8 mouse cellular contexts compared by ENCODE assay signal in genomic region chr13:43559711-43560457, GRCm38 (mm10). TPM values are rescaled to one million over a fixed set of nuclear protein-coding genes. Genes with fewer than 3 reads are reported as not detected.
DNase-seq lines count a peak whose midpoint lies in the region; ATAC-seq and TF ChIP-seq lines count a peak whose summit lies in the region.

Gene Mcur1, minus strand, starts transcription at chr13:43560191.

- TF ChIP-seq POLR2A in brain, embryonic 14.5 days (IDR thresholded peaks at IDR 0.05; ENCODE audit: borderline replicate concordance, extremely low read depth, insufficient read depth, insufficient read length, poor library complexity, severe bottlenecking): peak; percentile 93
- peak; percentile 69 for TF ChIP-seq POLR2A in liver, adult 2 months (IDR thresholded peaks at IDR 0.05; ENCODE audit: extremely low read depth, insufficient read depth, low read length)

- H3K27ac ChIP-seq in heart, embryonic 11.5 days (ENCODE audit: low read depth, low read length): peak within 1 kb of the TSS; percentile 91
- H3K27ac ChIP-seq in kidney, embryonic 15.5 days: peak within 1 kb of the TSS; percentile 98
- peak within 1 kb of the TSS; percentile 94 for H3K27ac ChIP-seq in liver, adult 2 months (replicated peaks; ENCODE audit: insufficient read depth, low read depth, low read length)

- H3K4me3 ChIP-seq in erythroblast, embryonic 14.5 days (replicated peaks): peak within 1 kb of the TSS; percentile 87
- H3K4me3 ChIP-seq in heart, embryonic 11.5 days (ENCODE audit: low read depth, low read length): peak within 1 kb of the TSS; percentile 80
- H3K4me3 ChIP-seq in kidney, embryonic 15.5 days (replicated peaks): peak within 1 kb of the TSS; percentile 86
- peak within 1 kb of the TSS; percentile 72 for H3K4me3 ChIP-seq in liver, adult 2 months (ENCODE audit: insufficient read depth, low read depth, low read length)

- peak within 1 kb of the TSS; percentile 82 for H3K9ac ChIP-seq in heart, embryonic 11.5 days (ENCODE audit: low read depth, low read length)
- peak within 1 kb of the TSS; percentile 79 for H3K9ac ChIP-seq in kidney, embryonic 15.5 days
- peak within 1 kb of the TSS; percentile 93 for H3K9ac ChIP-seq in liver, adult 2 months (ENCODE audit: low read depth, low read length)

- no peaks in the 10 kb centered on the region for H3K9me3 ChIP-seq in erythroblast, embryonic 14.5 days (ENCODE audit: control insufficient read depth, low read length)
- no peaks in the 10 kb centered on the region for H3K9me3 ChIP-seq in heart, embryonic 11.5 days (replicated peaks; ENCODE audit: control insufficient read depth, low read length)
- no peaks in the 10 kb centered on the region for H3K9me3 ChIP-seq in kidney, embryonic 15.5 days (replicated peaks)

- under 1% methylated on average over 77 of the region's 100 CpGs for WGBS in heart, embryonic 11.5 days (ENCODE audit: insufficient replicate concordance)
- under 1% methylated on average over 97 of the region's 100 CpGs for WGBS in kidney, embryonic 15.5 days
- WGBS in liver, adult 2 months: under 1% methylated on average over 95 of the region's 100 CpGs

- peak; percentile 95 for DNase-seq in CD4-positive, CD25-positive, alpha-beta regulatory T cell, adult 2 months (ENCODE audit: low read depth, low spot score)
- DNase-seq in brain, embryonic 14.5 days (ENCODE audit: low read depth): peak; percentile 92
- DNase-seq in liver, adult 2 months (ENCODE audit: extremely low read depth, low read depth, low spot score): peak; percentile 91
- peak; percentile 92 to 94 for DNase-seq in spleen, postnatal 36 days (ENCODE audit: low spot score in 2 of 2)

- H3K36me3 ChIP-seq in erythroblast, embryonic 14.5 days (ENCODE audit: control insufficient read depth): peaks cover 4% of the 10 kb centered on the region
- no peaks in the 10 kb centered on the region for H3K36me3 ChIP-seq in heart, embryonic 11.5 days (ENCODE audit: control insufficient read depth, insufficient read depth, low read length)
- H3K36me3 ChIP-seq in kidney, embryonic 15.5 days: peaks cover 7% of the 10 kb centered on the region
- H3K36me3 ChIP-seq in liver, adult 2 months (ENCODE audit: control insufficient read depth, insufficient read depth, low read length): no peaks in the 10 kb centered on the region

- H3K4me1 ChIP-seq in erythroblast, embryonic 14.5 days (ENCODE audit: control insufficient read depth): peaks cover 44% of the 10 kb centered on the region
- peaks cover 12% of the 10 kb centered on the region; the same call in 1 of the 2 replicates for H3K4me1 ChIP-seq in heart, embryonic 11.5 days (ENCODE audit: control insufficient read depth, insufficient read depth, low read length)
- H3K4me1 ChIP-seq in kidney, embryonic 15.5 days: peaks cover 24% of the 10 kb centered on the region
- peaks cover 7% of the 10 kb centered on the region; the same call in 1 of the 2 replicates for H3K4me1 ChIP-seq in liver, adult 2 months (ENCODE audit: control insufficient read depth, insufficient read depth, low read length)

- ATAC-seq in heart, embryonic 11.5 days (replicated peaks; ENCODE audit: insufficient number of reproducible peaks, low FRiP score, low TSS enrichment): peak; percentile 97
- ATAC-seq in kidney, embryonic 15.5 days (replicated peaks; ENCODE audit: low FRiP score): peak; percentile 98
- peak; percentile 90 for ATAC-seq in monocyte, adult 5-6 weeks (replicated peaks; ENCODE audit: insufficient number of reproducible peaks, low FRiP score, low TSS enrichment, poor library complexity, severe bottlenecking)

- no peak for TF ChIP-seq CTCF in brain, embryonic 14.5 days (IDR thresholded peaks at IDR 0.05; ENCODE audit: borderline replicate concordance, extremely low read depth, insufficient read depth, insufficient read length)
- no peak for TF ChIP-seq CTCF in liver, adult 2 months (IDR thresholded peaks at IDR 0.05; ENCODE audit: low read depth, low read length)

- H3K79me2 ChIP-seq in liver, adult 2 months (ENCODE audit: control insufficient read depth, insufficient read depth, low read length): peaks cover 19% of the 10 kb centered on the region; the same call in 1 of the 2 replicates

- peak within 1 kb of the TSS; percentile 87 for H3K4me2 ChIP-seq in heart, embryonic 11.5 days
- peak within 1 kb of the TSS; percentile 90 for H3K4me2 ChIP-seq in kidney, embryonic 15.5 days

- peaks cover 14% of the 10 kb centered on the region for H3K27me3 ChIP-seq in erythroblast, embryonic 14.5 days (ENCODE audit: control insufficient read depth)
- H3K27me3 ChIP-seq in heart, embryonic 11.5 days (ENCODE audit: control insufficient read depth, insufficient read depth, low read length): no peaks in the 10 kb centered on the region
- H3K27me3 ChIP-seq in kidney, embryonic 15.5 days: no peaks in the 10 kb centered on the region
- no peaks in the 10 kb centered on the region for H3K27me3 ChIP-seq in liver, adult 2 months (ENCODE audit: control insufficient read depth, insufficient read depth, low read length)

RNA-seq across cellular contexts. Expression of gene Mcur1, which starts in this region (rescaled TPM):
- 9.2 and 10.0 TPM in 2 replicates for polyA plus RNA-seq in brain, embryonic 14.5 days (2012; rRNA removed)
- 0.23 and 0.30 TPM in 2 replicates for polyA plus RNA-seq in erythroblast, embryonic 14.5 days (2012)
- polyA plus RNA-seq in heart, embryonic 11.5 days (2014; fragmentation: Nextera tagmentation; extraction: Ambion mirVana): 14.5 and 19.0 TPM in 2 replicates
- polyA plus RNA-seq in kidney, embryonic 15.5 days (2015; fragmentation: Nextera tagmentation; extraction: Ambion mirVana): 20.2 and 21.9 TPM in 2 replicates
- 14.7 and 17.9 TPM in 2 replicates for total RNA-seq in liver, adult 2 months (2014; rRNA removed)
- polyA plus RNA-seq in liver, adult 2 months (2012; rRNA removed): 14.8 and 16.6 TPM in 2 replicates
- total RNA-seq in monocyte, adult 5-6 weeks (2017): 32.0 to 39.8 TPM (median 37.9 TPM) in 3 replicates

Comparison
In these comparisons a context has a peak if more than half of its experiments do, and no peak if none do; other contexts are left out.
1. Peak in every context shown above with its lines: DNase-seq, ATAC-seq, H3K4me3 ChIP-seq and H3K27ac ChIP-seq.